Mouse (Mus musculus): ENCODE measurements around the gene Capn5. TPM values are rescaled to one million over a fixed set of nuclear protein-coding genes. Genes with fewer than 3 reads are reported as not detected.

The Capn5 gene
- polyA plus RNA-seq (2016; fragmentation: Nextera tagmentation; extraction: Ambion mirVana): 9.4 and 11.0 TPM in 2 replicates

DNA sequence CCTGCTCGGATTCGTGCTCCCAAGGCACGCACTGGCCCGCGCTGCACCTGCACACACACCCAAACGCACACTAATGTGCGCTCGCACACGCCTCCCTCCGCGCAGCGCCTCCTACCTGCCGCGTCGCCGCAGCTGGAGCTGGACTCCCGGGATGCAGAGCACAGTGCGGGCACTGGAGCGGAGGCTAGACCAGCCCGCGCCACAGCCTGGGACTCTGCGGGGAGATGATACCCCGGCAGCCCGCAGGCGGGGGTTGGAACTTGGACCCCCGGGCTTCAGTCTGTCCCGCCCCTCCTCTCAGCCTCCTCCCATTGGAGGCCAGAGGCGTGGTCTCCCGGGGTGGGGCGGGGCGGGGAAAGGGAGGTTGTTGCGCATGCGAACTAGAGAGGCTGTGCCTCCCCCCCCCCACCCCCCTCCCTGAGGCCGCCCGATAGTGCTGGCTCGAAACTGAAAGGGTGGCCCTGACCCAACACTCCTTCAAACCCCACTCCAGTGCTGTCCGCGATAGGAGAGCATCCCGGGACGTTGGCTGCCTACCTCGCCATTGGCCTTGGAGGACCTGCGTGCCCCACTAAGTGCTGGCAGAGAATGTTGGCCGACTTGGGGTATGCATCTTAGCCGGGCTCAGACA lies at the start of gene Capn5:
Gene Capn5 (minus strand): TSS at position 346 of the 631 bp plus-strand sequence.
- DNase-seq (ENCODE audit: low spot score): peak; percentile 95
- peak within 1 kb of the TSS; percentile 75 for H3K4me3 ChIP-seq
- peaks cover 49% of the 10 kb centered on the region for H3K4me1 ChIP-seq
- no peaks in the 10 kb centered on the region for H3K9me3 ChIP-seq
- peaks cover 7% of the 10 kb centered on the region; the same call in 1 of the 2 replicates for H3K27me3 ChIP-seq (ENCODE audit: insufficient read depth, poor library complexity, severe bottlenecking)
- 3% methylated on average over 42 of the region's 44 CpGs for WGBS
- H3K27ac ChIP-seq: peak within 1 kb of the TSS; percentile 88
- no peaks in the 10 kb centered on the region for H3K36me3 ChIP-seq

DNA sequence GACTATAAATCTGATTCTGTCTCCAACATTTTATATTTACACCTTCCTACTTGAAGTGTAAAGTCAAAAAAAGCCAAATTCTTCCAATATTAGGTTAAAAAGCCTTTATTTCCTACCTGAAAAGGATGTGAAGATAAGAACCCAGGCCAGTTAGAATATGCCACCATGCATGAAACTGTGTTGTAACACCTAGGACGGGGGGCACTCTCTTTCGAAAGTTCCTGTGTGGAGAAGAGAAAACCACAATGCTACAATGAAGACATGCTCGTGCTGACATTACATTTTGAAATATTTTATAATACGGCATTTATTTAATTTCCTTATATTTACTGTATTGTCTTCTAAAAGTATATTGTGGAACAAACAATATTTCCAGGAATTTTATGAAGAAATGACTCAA lies 45.7 kb upstream of the Capn5 start:
- Histone ChIP-seq H3K4me3 (no peak overlapping the region), H3K4me1 (no peaks in the 10 kb centered on the region), H3K36me3 (no peaks in the 10 kb centered on the region; the same call in 1 of the 2 replicates), H3K27ac (no peak overlapping the region), H3K9me3 (no peaks in the 10 kb centered on the region), H3K27me3 (ENCODE audit: insufficient read depth, poor library complexity, severe bottlenecking) (no peaks in the 10 kb centered on the region)
- no peak for DNase-seq (ENCODE audit: low spot score)
- WGBS: 86% methylated on average over 4 of the region's 4 CpGs

DNA sequence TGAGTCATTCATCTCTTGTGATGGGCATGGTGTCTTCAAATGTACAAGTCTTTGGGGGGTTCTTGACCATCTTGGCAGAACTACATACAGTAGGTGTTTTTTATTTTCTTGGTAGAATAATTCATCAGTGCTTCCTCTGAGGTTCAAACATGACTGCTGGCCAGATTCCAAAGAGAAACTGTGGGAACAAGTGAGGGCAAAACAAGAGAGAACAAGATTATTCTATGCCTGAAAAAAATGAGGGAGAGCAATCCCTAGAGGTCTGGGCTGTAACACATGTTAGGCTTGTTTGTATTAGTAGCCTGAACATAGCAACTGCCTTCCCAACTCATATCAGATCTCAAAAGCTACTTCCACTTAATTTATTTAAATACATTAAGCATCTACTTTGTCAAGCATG lies 38.6 kb upstream of the Capn5 start:
- Histone ChIP-seq H3K27ac (no peak overlapping the region), H3K27me3 (ENCODE audit: insufficient read depth, poor library complexity, severe bottlenecking) (no peaks in the 10 kb centered on the region), H3K4me3 (no peak overlapping the region), H3K9me3 (no peaks in the 10 kb centered on the region), H3K36me3 (peaks cover 3% of the 10 kb centered on the region), H3K4me1 (no peaks in the 10 kb centered on the region)
- DNase-seq (ENCODE audit: low spot score): no peak

DNA sequence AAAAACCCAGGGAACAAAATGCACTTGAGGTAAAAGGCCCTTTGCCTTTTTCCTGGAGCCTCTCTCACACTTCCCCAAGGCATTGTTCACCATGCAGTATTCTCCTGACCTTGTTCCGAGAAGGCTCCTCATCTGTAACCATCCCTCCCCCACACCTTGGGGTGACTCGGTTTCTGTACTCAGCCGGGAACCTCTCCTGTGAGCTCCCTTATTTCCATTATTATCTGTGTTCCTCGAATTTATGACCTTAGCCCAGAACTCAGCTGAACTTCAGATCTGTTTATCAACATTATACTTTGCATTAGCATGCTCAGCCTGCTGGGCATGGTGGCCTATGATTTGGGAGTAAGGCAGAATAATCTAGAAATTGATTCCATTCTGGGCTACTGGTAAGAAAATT lies 24.9 kb upstream of the Capn5 start:
- H3K36me3 ChIP-seq: no peaks in the 10 kb centered on the region
- no peaks in the 10 kb centered on the region for H3K9me3 ChIP-seq
- H3K4me3 ChIP-seq: no peak overlapping the region
- H3K27me3 ChIP-seq (ENCODE audit: insufficient read depth, poor library complexity, severe bottlenecking): no peaks in the 10 kb centered on the region
- 68% methylated on average over 4 of the region's 4 CpGs for WGBS
- no peak overlapping the region for H3K27ac ChIP-seq
- 0 out of 2 replicates have a peak, but pooled peaks cover 2% of the 10 kb centered on the region for H3K4me1 ChIP-seq
- peak; percentile 41 for DNase-seq (ENCODE audit: low spot score)

DNA sequence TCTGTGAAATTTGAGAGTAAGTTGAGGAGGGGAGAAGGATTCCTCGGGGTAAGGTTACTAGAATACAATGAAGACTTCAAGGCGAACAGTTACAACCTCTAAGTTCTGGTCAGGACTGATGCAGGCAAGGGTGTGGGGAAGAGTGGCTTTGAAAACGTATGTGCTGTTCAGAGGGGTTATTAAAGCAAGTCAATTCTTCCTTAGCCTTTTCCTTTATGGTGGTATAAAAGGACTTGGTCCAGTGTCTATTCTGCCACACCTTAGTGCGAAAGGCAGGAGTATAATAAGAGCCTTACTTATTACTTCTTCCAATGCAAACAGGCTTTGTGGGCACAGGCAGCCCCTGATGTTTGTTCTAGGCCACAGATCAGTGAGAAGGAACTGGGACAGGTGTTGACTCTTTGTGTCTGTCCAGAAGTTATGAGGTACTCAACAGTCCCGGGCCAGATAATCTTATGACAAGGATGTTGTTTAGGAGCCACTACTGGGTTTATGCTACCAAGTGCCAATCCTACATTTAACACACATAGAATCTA lies 23.5 kb upstream of the Capn5 start:
- WGBS: 78% methylated on average over 5 of the region's 5 CpGs
- 0 out of 2 replicates have a peak, but pooled peaks cover 2% of the 10 kb centered on the region for H3K4me1 ChIP-seq

DNA sequence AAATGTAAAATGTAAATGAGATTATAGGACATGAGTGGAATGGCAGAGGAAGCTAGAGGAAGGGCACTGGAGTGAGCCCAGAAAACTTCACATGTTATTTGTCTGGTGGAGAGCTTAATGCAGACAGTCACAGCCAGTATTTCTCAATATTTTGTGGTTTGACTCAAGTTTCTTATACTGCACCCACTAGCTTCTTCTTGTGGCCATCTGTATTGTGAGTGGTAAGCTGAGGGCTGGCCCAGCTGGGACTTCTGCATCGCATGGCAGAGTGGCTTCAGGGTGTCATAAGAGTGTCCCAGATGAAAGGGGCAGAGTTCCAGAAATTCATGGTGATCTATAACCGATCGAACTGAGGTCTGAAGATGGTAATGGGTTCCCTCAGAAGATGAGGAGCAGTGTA lies 22.3 kb upstream of the Capn5 start:
- WGBS: 86% methylated on average over 3 of the region's 3 CpGs
- Histone ChIP-seq H3K27ac (no peak overlapping the region), H3K9me3 (no peaks in the 10 kb centered on the region), H3K4me3 (no peak overlapping the region), H3K4me1 (0 out of 2 replicates have a peak, but pooled peaks cover 2% of the 10 kb centered on the region), H3K36me3 (no peaks in the 10 kb centered on the region), H3K27me3 (ENCODE audit: insufficient read depth, poor library complexity, severe bottlenecking) (peaks cover 17% of the 10 kb centered on the region)
- no peak for DNase-seq (ENCODE audit: low spot score)

More for the DNA sequence above, 23.5 kb upstream of the Capn5 start:
- no peaks in the 10 kb centered on the region for H3K36me3 ChIP-seq
- H3K27me3 ChIP-seq (ENCODE audit: insufficient read depth, poor library complexity, severe bottlenecking): peaks cover 5% of the 10 kb centered on the region
- no peak overlapping the region for H3K4me3 ChIP-seq
- H3K27ac ChIP-seq: no peak overlapping the region
- DNase-seq (ENCODE audit: low spot score): peak; percentile 58
- H3K9me3 ChIP-seq: no peaks in the 10 kb centered on the region

DNA sequence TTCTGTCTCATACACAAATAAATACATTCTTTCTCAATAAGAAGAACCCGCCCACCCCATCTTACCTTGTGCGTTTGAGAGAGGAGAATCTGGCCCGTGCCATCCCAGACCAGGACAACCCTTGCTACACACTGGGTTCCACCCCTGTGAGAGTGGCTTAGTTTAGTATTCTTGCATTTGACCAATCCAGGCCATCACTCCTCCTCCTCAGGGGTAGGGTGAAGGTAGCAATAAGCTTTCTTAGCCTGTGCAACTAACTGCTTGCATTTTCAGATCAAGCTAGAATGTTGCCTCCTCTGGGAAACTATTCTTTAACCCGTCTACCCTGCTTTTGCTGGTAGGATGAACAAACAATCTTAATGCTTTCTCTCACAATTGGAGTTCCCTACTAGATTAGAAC lies 21.3 kb upstream of the Capn5 start, which contains the start of gene B3gnt6:
Gene B3gnt6 (minus strand): TSS at position 101 of the 400 bp plus-strand sequence.
- Histone ChIP-seq H3K36me3 (no peaks in the 10 kb centered on the region), H3K4me3 (no peak within 1 kb of the TSS), H3K4me1 (peaks cover 4% of the 10 kb centered on the region), H3K9me3 (no peaks in the 10 kb centered on the region), H3K27ac (no peak within 1 kb of the TSS), H3K27me3 (ENCODE audit: insufficient read depth, poor library complexity, severe bottlenecking) (peaks cover 27% of the 10 kb centered on the region)
- DNase-seq (ENCODE audit: low spot score): peak; percentile 43
- 87% methylated on average over 4 of the region's 4 CpGs for WGBS

DNA sequence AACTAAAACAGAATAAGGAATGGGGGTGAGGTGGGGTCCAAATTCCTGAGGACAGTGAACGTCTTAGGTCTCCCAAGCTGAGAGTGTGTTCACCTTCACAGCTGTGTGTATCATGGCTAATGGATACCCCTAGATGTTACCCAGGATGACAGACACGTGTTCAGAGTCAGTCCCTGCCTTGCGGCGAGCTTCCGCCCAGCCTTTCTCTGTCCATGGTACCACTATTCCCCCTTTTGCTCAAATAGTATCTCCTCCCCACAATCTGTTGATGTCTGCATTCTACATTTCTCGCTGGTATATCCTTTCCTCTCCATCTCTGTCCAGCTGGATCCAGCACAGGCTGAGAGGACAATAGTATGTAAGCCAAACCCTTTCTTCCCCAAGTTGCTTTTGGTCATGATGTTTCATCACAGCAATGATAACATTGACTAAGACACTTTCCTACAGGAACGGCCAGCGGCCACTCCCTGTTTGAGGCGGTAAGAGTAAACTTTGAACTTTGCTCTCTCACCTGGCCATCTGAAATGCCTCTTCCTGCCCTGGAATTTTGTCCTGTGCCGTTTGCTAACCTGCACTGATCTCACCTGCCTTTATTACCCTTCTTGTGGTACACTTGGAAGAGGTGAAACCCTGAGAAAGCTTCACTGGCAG lies 17.2 kb upstream of the Capn5 start:
- DNase-seq (ENCODE audit: low spot score): peak; percentile 70
- Histone ChIP-seq H3K4me3 (no peak overlapping the region), H3K36me3 (no peaks in the 10 kb centered on the region), H3K4me1 (peaks cover 19% of the 10 kb centered on the region), H3K27me3 (ENCODE audit: insufficient read depth, poor library complexity, severe bottlenecking) (peaks cover 60% of the 10 kb centered on the region), H3K27ac (no peak overlapping the region), H3K9me3 (no peaks in the 10 kb centered on the region)
- WGBS: 30% methylated on average over 10 of the region's 10 CpGs

DNA sequence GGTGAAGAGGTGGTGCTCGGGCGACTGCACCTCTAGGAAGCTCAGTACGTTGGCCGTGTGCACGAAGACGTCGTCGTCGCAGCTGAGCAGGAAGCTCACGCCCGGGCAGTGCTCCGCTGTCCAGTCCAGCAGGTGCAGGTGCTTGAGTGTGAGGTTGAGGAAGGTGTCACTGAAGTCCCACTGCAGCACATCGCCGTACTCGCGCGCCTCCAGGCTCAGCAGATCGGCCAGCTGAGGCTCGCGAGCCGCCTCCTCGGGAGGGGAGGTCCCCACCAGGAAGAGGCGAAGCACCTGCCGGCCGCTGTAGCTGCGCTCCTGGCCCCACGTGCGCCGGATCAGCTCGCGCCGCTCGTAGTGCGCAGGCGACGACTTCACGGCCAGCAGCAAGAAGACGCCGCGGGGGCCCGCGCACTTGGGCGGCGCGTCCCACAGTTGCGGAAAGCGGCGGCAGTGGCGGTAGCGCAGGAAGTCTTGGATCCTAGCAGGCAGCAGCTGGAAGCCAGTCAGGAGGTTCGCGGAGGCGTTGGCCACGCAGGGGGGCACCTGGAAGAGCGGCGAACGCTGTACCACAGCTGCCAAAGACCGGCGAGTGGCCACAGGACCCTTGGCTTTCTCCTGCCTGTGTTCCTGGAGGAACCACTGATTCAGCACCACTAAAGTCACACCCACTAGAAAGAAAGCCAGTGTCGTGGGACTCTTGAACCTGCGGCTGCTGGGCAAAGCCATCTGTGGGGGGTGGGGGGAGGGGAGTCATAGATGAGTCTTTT lies 16.1 kb upstream of the Capn5 start:
- peak; percentile 75 for DNase-seq (ENCODE audit: low spot score)
- Histone ChIP-seq H3K9me3 (no peaks in the 10 kb centered on the region), H3K4me3 (peak overlapping the region; percentile 60), H3K36me3 (no peaks in the 10 kb centered on the region), H3K27me3 (ENCODE audit: insufficient read depth, poor library complexity, severe bottlenecking) (peaks cover 60% of the 10 kb centered on the region), H3K4me1 (peaks cover 25% of the 10 kb centered on the region), H3K27ac (peak overlapping the region; percentile 31; the same call in 1 of the 2 replicates)
- WGBS: 3% methylated on average over 61 of the region's 61 CpGs

DNA sequence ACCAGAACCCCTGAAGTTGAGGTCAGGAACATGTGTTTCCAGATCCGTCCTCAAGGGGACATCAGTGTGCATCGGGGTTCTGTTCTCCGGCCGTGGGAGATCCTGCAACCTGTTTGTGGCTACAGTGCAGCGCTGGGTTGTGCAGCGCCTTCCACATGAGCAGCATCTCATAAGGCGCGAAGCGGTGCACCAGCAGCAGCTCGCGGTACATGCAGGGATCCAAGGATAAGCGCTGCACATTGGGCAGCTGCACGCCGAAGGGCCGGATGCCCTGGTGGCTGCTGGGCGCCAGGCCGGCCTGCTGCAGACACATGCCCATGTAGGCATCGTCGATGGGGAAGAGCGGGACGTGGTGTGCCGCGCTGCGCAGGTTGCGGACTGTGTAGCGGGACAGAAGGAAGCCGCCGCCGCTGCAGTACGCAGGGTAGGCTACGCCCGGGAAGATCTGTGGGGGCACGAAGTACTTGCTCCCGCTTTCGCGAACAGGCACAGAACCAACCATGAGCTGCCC lies 15.5 kb upstream of the Capn5 start:
- Histone ChIP-seq H3K27me3 (ENCODE audit: insufficient read depth, poor library complexity, severe bottlenecking) (peaks cover 60% of the 10 kb centered on the region), H3K27ac (0 out of 2 replicates have a peak overlapping the region, but pooled peaks have one; percentile 31), H3K36me3 (no peaks in the 10 kb centered on the region), H3K4me3 (peak overlapping the region; percentile 60), H3K9me3 (no peaks in the 10 kb centered on the region), H3K4me1 (peaks cover 25% of the 10 kb centered on the region)
- peak; percentile 75 for DNase-seq (ENCODE audit: low spot score)
- 8% methylated on average over 36 of the region's 36 CpGs for WGBS

DNA sequence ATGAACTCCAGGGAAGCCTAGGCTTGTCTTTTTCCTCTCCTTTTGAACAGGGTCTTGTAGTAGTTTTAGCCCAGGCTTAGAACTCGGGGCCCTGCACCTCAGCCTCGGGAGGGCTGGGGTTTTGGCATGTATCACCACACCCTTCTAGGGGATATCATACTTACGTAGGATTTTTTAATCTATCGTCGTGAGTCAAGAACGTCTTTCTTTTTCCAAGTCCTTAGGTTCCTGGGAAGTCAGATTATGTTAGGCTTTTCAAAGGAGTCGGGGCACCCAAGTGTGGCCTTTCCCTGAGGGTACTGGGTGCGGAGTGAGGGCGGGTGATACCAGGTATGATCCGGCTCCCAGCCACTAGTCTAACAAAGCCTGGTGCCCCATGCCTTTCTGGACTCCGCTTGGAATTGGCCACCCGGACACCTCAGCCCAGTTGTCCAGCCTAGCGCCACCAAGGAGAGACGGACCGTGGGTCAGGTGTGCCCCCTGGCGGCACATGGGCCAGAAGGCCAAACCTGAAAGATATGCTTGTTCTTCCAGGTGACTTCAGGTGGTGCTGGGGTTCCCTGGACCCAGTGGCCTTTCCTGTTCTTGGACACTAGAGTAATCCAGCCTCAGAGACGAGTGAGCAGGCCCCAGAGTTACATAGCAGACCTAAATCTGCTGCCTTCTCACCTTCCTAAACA lies 13.6 kb upstream of the Capn5 start:
- H3K4me3 ChIP-seq: no peak overlapping the region
- H3K4me1 ChIP-seq: peaks cover 23% of the 10 kb centered on the region
- H3K36me3 ChIP-seq: no peaks in the 10 kb centered on the region
- peaks cover 56% of the 10 kb centered on the region for H3K27me3 ChIP-seq (ENCODE audit: insufficient read depth, poor library complexity, severe bottlenecking)
- peak; percentile 78 for DNase-seq (ENCODE audit: low spot score)
- WGBS: 59% methylated on average over 17 of the region's 17 CpGs
- H3K27ac ChIP-seq: no peak overlapping the region
- H3K9me3 ChIP-seq: no peaks in the 10 kb centered on the region

DNA sequence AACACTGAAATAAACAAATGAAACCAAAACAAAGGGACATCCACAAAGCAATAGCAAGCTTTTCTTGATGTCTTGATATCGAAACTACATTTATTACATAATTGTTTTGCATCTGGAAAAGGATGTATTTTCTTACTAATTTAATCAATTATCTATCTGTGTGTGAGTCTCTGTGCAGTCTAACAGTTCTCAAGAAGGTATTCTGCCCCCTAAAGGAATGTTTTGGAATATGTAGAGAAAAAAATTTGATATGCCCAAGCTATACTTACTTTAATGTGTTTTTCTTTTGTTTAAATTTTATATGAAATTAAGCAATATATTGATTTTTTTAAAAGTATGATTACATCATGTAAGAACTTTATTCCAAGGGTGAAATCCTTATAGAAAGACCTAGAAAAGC lies 12.5 kb upstream of the Capn5 start:
- Histone ChIP-seq H3K9me3 (no peaks in the 10 kb centered on the region), H3K27me3 (ENCODE audit: insufficient read depth, poor library complexity, severe bottlenecking) (peaks cover 51% of the 10 kb centered on the region), H3K4me3 (no peak overlapping the region), H3K36me3 (no peaks in the 10 kb centered on the region), H3K4me1 (peaks cover 23% of the 10 kb centered on the region), H3K27ac (no peak overlapping the region)
- WGBS: 80% methylated on average over 1 of the region's 1 CpGs
- no peak for DNase-seq (ENCODE audit: low spot score)

Measured in heart, embryonic 10.5 days (tissue).